Mouse (Mus musculus): ENCODE data around the gene Blvrb. TPM values are rescaled to one million over a fixed set of nuclear protein-coding genes. Genes with fewer than 3 reads are reported as not detected.

The Blvrb gene
- polyA plus RNA-seq, 1 experiment, result 15.8 TPM

GRCm38 (mm10) chr7:27476098-27476635 lies 28.4 kb downstream of the Blvrb start:
- no peaks in the 10 kb centered on the region for H3K4me1 ChIP-seq (ENCODE audit: control insufficient read depth, insufficient read depth, low read length)
- no peak overlapping the region for H3K27ac ChIP-seq (ENCODE audit: insufficient read depth, low read length)
- H3K4me3 ChIP-seq (ENCODE audit: insufficient read depth, low read length), result no peak overlapping the region
- no peak for TF ChIP-seq POLR2A (IDR thresholded peaks at IDR 0.05; ENCODE audit: extremely low read depth, insufficient read depth, low read length)
- no peak for TF ChIP-seq CTCF (IDR thresholded peaks at IDR 0.05; ENCODE audit: extremely low read depth, insufficient read depth, low read length)

GRCm38 (mm10) chr7:27478561-27478960 lies 30.8 kb downstream of the Blvrb start:
- Histone ChIP-seq H3K4me1 (ENCODE audit: control insufficient read depth, insufficient read depth, low read length) (no peaks in the 10 kb centered on the region), H3K4me3 (ENCODE audit: insufficient read depth, low read length) (no peak overlapping the region), H3K27ac (ENCODE audit: insufficient read depth, low read length) (no peak overlapping the region)
- no peak for TF ChIP-seq POLR2A (IDR thresholded peaks at IDR 0.05; ENCODE audit: extremely low read depth, insufficient read depth, low read length)
- TF ChIP-seq CTCF (IDR thresholded peaks at IDR 0.05; ENCODE audit: extremely low read depth, insufficient read depth, low read length), result no peak

- TF ChIP-seq CTCF (IDR thresholded peaks at IDR 0.05; ENCODE audit: extremely low read depth, insufficient read depth, low read length) (no peak), POLR2A (IDR thresholded peaks at IDR 0.05; ENCODE audit: extremely low read depth, insufficient read depth, low read length) (no peak)
- Histone ChIP-seq H3K4me3 (ENCODE audit: insufficient read depth, low read length) (no peak overlapping the region), H3K27ac (ENCODE audit: insufficient read depth, low read length) (no peak overlapping the region), H3K4me1 (ENCODE audit: control insufficient read depth, insufficient read depth, low read length) (no peaks in the 10 kb centered on the region)
Measured at GRCm38 (mm10) chr7:27479750-27480149, 32.0 kb downstream of the Blvrb start.

GRCm38 (mm10) chr7:27480506-27480905 lies 32.7 kb downstream of the Blvrb start:
- H3K4me3 ChIP-seq (ENCODE audit: insufficient read depth, low read length), result no peak overlapping the region
- H3K4me1 ChIP-seq (ENCODE audit: control insufficient read depth, insufficient read depth, low read length), result no peaks in the 10 kb centered on the region
- TF ChIP-seq POLR2A (IDR thresholded peaks at IDR 0.05; ENCODE audit: extremely low read depth, insufficient read depth, low read length), result no peak
- TF ChIP-seq CTCF (IDR thresholded peaks at IDR 0.05; ENCODE audit: extremely low read depth, insufficient read depth, low read length), result no peak
- no peak overlapping the region for H3K27ac ChIP-seq (ENCODE audit: insufficient read depth, low read length)

GRCm38 (mm10) chr7:27480927-27481626 lies 33.3 kb downstream of the Blvrb start:
- H3K27ac ChIP-seq (ENCODE audit: insufficient read depth, low read length), result no peak overlapping the region
- no peaks in the 10 kb centered on the region for H3K4me1 ChIP-seq (ENCODE audit: control insufficient read depth, insufficient read depth, low read length)
- TF ChIP-seq POLR2A (IDR thresholded peaks at IDR 0.05; ENCODE audit: extremely low read depth, insufficient read depth, low read length), result no peak
- peak overlapping the region; percentile 40 for H3K4me3 ChIP-seq (ENCODE audit: insufficient read depth, low read length)

GRCm38 (mm10) chr7:27481627-27481969 lies 33.8 kb downstream of the Blvrb start:
- no peaks in the 10 kb centered on the region for H3K4me1 ChIP-seq (ENCODE audit: control insufficient read depth, insufficient read depth, low read length)
- peak overlapping the region; percentile 10; the same call in 1 of the 2 replicates for H3K27ac ChIP-seq (ENCODE audit: insufficient read depth, low read length)
- H3K4me3 ChIP-seq (ENCODE audit: insufficient read depth, low read length), result peak overlapping the region; percentile 40
- TF ChIP-seq POLR2A (IDR thresholded peaks at IDR 0.05; ENCODE audit: extremely low read depth, insufficient read depth, low read length), result peak; percentile 37; the same call in 1 of the 2 replicates
- no peak for TF ChIP-seq CTCF (IDR thresholded peaks at IDR 0.05; ENCODE audit: extremely low read depth, insufficient read depth, low read length)

- no peak overlapping the region for H3K27ac ChIP-seq (ENCODE audit: insufficient read depth, low read length)
- no peak overlapping the region for H3K4me3 ChIP-seq (ENCODE audit: insufficient read depth, low read length)
- no peaks in the 10 kb centered on the region; the same call in 1 of the 2 replicates for H3K4me1 ChIP-seq (ENCODE audit: control insufficient read depth, insufficient read depth, low read length)
- no peak for TF ChIP-seq POLR2A (IDR thresholded peaks at IDR 0.05; ENCODE audit: extremely low read depth, insufficient read depth, low read length)
- TF ChIP-seq CTCF (IDR thresholded peaks at IDR 0.05; ENCODE audit: extremely low read depth, insufficient read depth, low read length), result no peak
Measured at GRCm38 (mm10) chr7:27483860-27484259, 36.1 kb downstream of the Blvrb start.

GRCm38 (mm10) chr7:27486102-27486769 lies 38.5 kb downstream of the Blvrb start:
- peak overlapping the region; percentile 70 for H3K4me3 ChIP-seq (ENCODE audit: insufficient read depth, low read length)
- no peaks in the 10 kb centered on the region; the same call in 1 of the 2 replicates for H3K4me1 ChIP-seq (ENCODE audit: control insufficient read depth, insufficient read depth, low read length)
- H3K27ac ChIP-seq (ENCODE audit: insufficient read depth, low read length), result no peak overlapping the region
- TF ChIP-seq POLR2A (IDR thresholded peaks at IDR 0.05; ENCODE audit: extremely low read depth, insufficient read depth, low read length), result no peak
- TF ChIP-seq CTCF (IDR thresholded peaks at IDR 0.05; ENCODE audit: extremely low read depth, insufficient read depth, low read length), result no peak

- H3K4me3 ChIP-seq (ENCODE audit: insufficient read depth, low read length), result peak within 1 kb of the TSS; percentile 70
- peak within 1 kb of the TSS; percentile 94 for H3K27ac ChIP-seq (ENCODE audit: insufficient read depth, low read length)
- TF ChIP-seq POLR2A (IDR thresholded peaks at IDR 0.05; ENCODE audit: extremely low read depth, insufficient read depth, low read length) (peak; percentile 100), CTCF (IDR thresholded peaks at IDR 0.05; ENCODE audit: extremely low read depth, insufficient read depth, low read length) (no peak)
- no peaks in the 10 kb centered on the region; the same call in 1 of the 2 replicates for H3K4me1 ChIP-seq (ENCODE audit: control insufficient read depth, insufficient read depth, low read length)
Measured at GRCm38 (mm10) chr7:27486770-27487697, 39.3 kb downstream of the Blvrb start, which contains the start of gene Sertad1. TSS of gene Sertad1 (plus strand) at chr7:27486910.
